Mouse (Mus musculus) hindbrain, embryonic 11.5 days (tissue): ENCODE results near the gene Rragd. TPM values are rescaled to one million over a fixed set of nuclear protein-coding genes. Genes with fewer than 3 reads are reported as not detected.

Experiments
- ATAC-seq: fragments of 200-750 bp; cut with Nextera tagmentation; 2 replicates; pipeline ENCODE4 v1.8.0; 2017; ENCODE audit warnings: mild to moderate bottlenecking, moderate TSS enrichment, moderate library complexity; ENCODE audit not compliant: low FRiP score
- DNase-seq: peaks from one replicate; pipeline ENCODE4 v3.0.0-alpha.2; 2015; ENCODE audit warnings: low spot score
- H3K27ac ChIP-seq: fragments of 300-500 bp; sonication (generic); 2 replicates; pipeline ENCODE4 v1.5.1; 2014; ENCODE audit warnings: mild to moderate bottlenecking, low read depth, low read length
- H3K27me3 ChIP-seq: fragments of 300-500 bp; sonication (generic); 2 replicates; pipeline ENCODE4 v1.6.1; 2014; ENCODE audit warnings: mild to moderate bottlenecking, low read length, moderate library complexity, mixed read lengths; ENCODE audit not compliant: control insufficient read depth, insufficient read depth
- H3K36me3 ChIP-seq: fragments of 300-500 bp; sonication (generic); 2 replicates; pipeline ENCODE4 v1.6.1; 2014; ENCODE audit warnings: mild to moderate bottlenecking, low read length, moderate library complexity, mixed read lengths; ENCODE audit not compliant: control insufficient read depth, insufficient read depth
- H3K4me1 ChIP-seq: fragments of 300-500 bp; sonication (generic); replicated peaks from 2 replicates; pipeline ENCODE4 v1.6.1; 2014; ENCODE audit warnings: low read length, mixed read lengths; ENCODE audit not compliant: control insufficient read depth, insufficient read depth
- H3K4me2 ChIP-seq: fragments of 300-500 bp; sonication (generic); replicated peaks from 2 replicates; pipeline ENCODE4 v1.6.1; 2014; ENCODE audit warnings: mild to moderate bottlenecking, low read depth, low read length
- H3K4me3 ChIP-seq: fragments of 300-500 bp; sonication (generic); 2 replicates; pipeline ENCODE4 v1.5.1; 2014; ENCODE audit warnings: low read depth, low read length
- H3K9ac ChIP-seq: fragments of 300-500 bp; sonication (generic); 2 replicates; pipeline ENCODE4 v1.6.1; 2014; ENCODE audit warnings: low read depth, low read length
- H3K9me3 ChIP-seq: fragments of 300-500 bp; sonication (generic); 2 replicates; pipeline ENCODE4 v1.6.1; 2016; ENCODE audit warnings: low read length; ENCODE audit not compliant: control insufficient read depth
- WGBS: fragments of 180-500 bp; shearing (Covaris S2); extraction: QIAGEN DNeasy Blood & Tissue Kit; methylation state at CpG from one replicate; pipeline ENCODE4 v1.1.7; 2014; 5-methylcytosine and 5-hydroxymethylcytosine counted together
- polyA plus RNA-seq: library from polyadenylated mRNA; unstranded; fragments of >200 nt; fragmentation: Nextera tagmentation; extraction: Ambion mirVana; gene quantifications from 2 replicates; pipeline ENCODE4 v1.2.1, GENCODE M21; 2014

Rragd gene
- polyA plus RNA-seq, 1 experiment from 2014 or later, result 53.5 TPM

DNA sequence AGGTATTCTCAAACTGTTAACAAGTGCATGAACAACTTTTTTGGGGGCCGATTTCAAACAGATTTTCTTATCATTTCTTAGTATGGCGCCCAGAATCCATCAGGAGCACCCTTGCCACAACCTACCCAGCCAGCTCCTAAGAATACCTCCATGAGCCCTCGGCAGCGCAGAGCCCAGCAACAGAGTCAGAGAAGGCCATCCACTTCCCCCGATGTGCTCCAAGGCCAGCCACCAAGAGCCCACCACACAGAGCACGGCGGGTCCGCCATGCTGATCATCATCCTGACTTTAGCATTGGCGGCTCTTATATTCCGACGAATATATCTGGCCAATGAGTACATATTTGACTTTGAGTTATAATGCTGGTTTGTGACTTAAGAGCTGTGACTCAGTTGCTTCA, 66.8 kb downstream of the Rragd start:
- ATAC-seq, result no peak
- Histone ChIP-seq H3K9me3 (no peaks in the 10 kb centered on the region), H3K36me3 (peaks cover 7% of the 10 kb centered on the region)

DNA sequence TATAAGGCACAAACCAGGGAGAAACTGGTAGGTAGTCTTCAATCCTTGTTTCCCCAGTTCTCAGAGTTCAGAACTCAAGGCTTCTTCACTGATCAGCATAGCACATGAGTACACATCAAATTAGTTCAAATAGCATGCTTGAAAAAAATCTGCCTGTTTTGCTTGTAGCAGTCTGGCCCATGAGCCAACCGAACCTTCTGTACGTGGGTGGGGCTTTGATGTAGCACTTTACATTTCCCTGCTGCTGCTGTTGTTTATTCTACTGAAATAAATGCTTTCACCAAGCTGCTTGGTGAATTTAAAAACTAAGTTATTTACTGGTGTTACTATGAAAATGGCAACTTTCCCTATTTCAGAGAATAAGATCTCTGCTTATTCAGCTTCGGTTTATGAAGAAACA, 69.2 kb downstream of the Rragd start:
- DNase-seq (no peak), ATAC-seq (no peak)
- Histone ChIP-seq H3K27me3 (no peaks in the 10 kb centered on the region), H3K9me3 (no peaks in the 10 kb centered on the region), H3K4me2 (no peak overlapping the region), H3K27ac (no peak overlapping the region), H3K9ac (no peak overlapping the region), H3K36me3 (peaks cover 4% of the 10 kb centered on the region; the same call in 1 of the 2 replicates), H3K4me1 (no peaks in the 10 kb centered on the region), H3K4me3 (no peak overlapping the region)
- 91% methylated on average over 3 of the region's 3 CpGs for WGBS

More for the DNA sequence above, 66.8 kb downstream of the Rragd start:
- Histone ChIP-seq H3K27me3 (no peaks in the 10 kb centered on the region), H3K4me2 (no peak overlapping the region), H3K4me1 (no peaks in the 10 kb centered on the region), H3K27ac (no peak overlapping the region), H3K4me3 (no peak overlapping the region), H3K9ac (no peak overlapping the region)
- DNase-seq, result no peak
- WGBS, result 96% methylated on average over 11 of the region's 11 CpGs

DNA sequence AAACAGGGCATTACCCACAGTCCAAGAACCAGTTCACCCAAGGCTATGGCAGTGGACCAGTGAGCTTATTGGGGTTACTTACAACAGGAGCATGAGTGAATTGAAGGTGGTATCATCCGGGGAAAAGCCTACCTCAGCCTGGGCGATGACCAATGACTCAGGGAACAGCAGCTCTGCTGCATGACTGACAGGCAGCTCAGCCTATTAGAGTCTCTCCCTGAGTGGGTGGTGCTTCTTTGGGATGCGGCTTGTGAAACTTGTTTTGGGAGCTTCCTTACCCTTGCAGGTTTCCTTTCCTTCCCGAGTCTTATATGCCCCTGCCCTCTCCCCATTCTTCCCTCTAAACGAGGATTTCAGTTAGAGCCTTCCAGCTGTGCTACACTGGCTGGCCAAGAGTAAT, 69.8 kb downstream of the Rragd start:
- no peak for ATAC-seq
- no peak overlapping the region for H3K4me2 ChIP-seq
- DNase-seq, result peak; percentile 19
- peaks cover 4% of the 10 kb centered on the region; the same call in 1 of the 2 replicates for H3K36me3 ChIP-seq
- no peak overlapping the region for H3K4me3 ChIP-seq
- H3K9ac ChIP-seq, result no peak overlapping the region
- H3K9me3 ChIP-seq, result no peaks in the 10 kb centered on the region
- H3K27ac ChIP-seq, result no peak overlapping the region
- WGBS, result 86% methylated on average over 5 of the region's 5 CpGs
- H3K4me1 ChIP-seq, result no peaks in the 10 kb centered on the region
- H3K27me3 ChIP-seq, result no peaks in the 10 kb centered on the region

DNA sequence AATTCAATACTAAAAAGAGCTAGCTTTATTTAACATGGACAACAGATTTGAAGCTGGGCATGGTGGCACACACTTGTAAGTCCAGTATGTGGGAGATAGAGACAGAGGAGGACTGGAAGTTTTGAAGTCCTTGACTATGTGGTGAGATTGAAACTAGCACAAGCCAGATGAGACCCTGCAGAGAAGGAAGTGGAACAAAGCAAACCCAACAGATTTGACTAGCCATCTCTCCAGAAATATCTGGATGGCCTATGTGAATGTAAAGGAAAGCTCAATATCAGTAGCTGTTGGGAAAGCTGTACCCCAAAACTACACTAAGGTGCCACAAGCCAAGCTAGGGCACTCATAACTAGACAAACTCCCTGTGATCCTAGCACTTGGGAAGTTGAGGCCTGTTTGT, 71.6 kb downstream of the Rragd start:
- no peak overlapping the region for H3K9ac ChIP-seq
- ATAC-seq, result no peak
- no peak overlapping the region for H3K27ac ChIP-seq
- H3K9me3 ChIP-seq, result no peaks in the 10 kb centered on the region
- DNase-seq, result no peak
- no peak overlapping the region for H3K4me3 ChIP-seq
- no peaks in the 10 kb centered on the region for H3K27me3 ChIP-seq
- no peaks in the 10 kb centered on the region for H3K4me1 ChIP-seq
- H3K36me3 ChIP-seq, result peaks cover 4% of the 10 kb centered on the region; the same call in 1 of the 2 replicates
- H3K4me2 ChIP-seq, result no peak overlapping the region

DNA sequence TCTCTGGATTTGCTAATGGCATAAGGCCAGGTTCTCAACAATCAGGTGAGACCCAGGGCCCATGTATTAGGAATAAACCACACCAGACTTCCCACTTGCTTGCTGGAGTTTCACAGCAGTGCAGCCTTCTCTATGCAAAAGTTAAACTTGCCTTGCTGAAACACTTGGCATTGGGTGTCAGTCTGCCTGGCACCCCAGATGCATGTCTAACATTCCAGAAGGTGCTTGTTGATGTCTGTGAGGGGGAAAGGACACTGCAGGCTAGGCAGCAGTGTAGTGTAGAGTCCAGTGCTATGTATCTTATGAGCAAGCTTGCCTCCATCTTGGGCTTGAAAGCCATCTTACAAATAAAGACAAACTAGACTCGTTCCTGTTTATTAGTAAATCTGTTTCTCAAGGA, 73.5 kb downstream of the Rragd start:
- Histone ChIP-seq H3K4me3 (no peak overlapping the region), H3K9ac (no peak overlapping the region), H3K27me3 (no peaks in the 10 kb centered on the region), H3K9me3 (no peaks in the 10 kb centered on the region), H3K4me2 (no peak overlapping the region), H3K36me3 (peaks cover 4% of the 10 kb centered on the region; the same call in 1 of the 2 replicates), H3K4me1 (no peaks in the 10 kb centered on the region), H3K27ac (no peak overlapping the region)
- ATAC-seq (no peak), DNase-seq (no peak)
- 90% methylated on average over 1 of the region's 1 CpGs for WGBS

DNA sequence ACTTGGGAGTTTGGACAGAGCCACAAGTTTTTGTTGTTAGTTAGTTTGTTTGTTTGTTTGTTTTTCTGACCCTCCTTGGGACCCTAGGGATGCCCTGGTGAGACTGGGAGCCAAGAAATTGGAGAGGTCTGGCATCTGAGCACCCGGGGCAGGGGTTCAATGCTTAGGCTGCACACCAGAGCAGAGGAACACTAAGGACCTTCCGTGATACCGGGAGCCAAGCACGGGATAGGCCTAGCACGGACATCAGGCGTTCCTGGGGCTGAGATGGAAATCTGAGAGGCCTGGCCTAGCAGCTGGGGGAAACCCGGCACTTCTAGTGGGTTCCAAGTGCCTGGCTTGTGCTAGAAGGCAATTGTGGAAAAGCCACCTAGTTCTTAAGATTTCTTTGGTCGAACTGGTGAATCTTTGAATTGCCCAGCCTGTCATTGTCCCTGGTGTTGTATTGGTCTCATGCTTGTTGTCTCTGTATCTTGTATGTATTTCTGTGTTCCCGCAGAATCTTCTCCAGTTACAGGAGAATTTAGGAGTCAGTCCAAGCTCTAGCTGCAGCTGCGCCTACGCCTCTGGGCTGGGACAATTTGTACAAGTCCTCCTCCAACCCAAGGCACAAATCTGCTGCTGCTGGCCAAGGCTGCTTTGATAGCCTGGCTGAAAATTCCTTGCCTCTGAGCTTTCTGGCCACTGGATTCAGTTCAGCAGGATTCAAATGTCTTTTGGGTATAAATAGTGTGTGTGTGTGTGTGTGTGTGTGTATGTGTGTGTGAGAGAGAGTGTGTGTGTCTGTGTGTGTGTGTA, 75.3 kb downstream of the Rragd start:
- Histone ChIP-seq H3K27me3 (no peaks in the 10 kb centered on the region), H3K9ac (no peak overlapping the region), H3K4me2 (no peak overlapping the region), H3K36me3 (no peaks in the 10 kb centered on the region), H3K4me3 (no peak overlapping the region), H3K27ac (no peak overlapping the region), H3K4me1 (no peaks in the 10 kb centered on the region), H3K9me3 (no peaks in the 10 kb centered on the region)
- ATAC-seq, result no peak
- no peak for DNase-seq
- WGBS, result 79% methylated on average over 11 of the region's 11 CpGs

DNA sequence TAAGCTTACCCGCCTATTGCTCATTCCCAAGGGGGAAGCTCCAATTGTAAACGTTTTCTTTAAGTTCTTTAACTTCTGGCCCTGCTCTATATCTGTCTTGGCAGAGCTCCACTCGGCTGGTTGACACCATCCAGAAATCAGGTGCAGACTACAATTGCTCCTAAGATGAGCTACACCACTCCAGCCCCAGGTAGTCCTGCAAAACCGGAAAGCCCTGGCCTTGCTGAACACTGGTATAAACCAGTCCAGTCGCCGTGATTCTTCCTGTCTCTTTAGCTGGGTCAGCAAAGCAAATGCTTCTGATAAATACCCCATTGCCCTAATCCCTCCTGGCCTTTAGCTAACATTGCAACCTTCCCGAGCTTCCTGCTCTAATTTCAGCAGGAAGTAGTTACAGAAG, 78.3 kb downstream of the Rragd start:
- DNase-seq (no peak), ATAC-seq (no peak)
- no peaks in the 10 kb centered on the region for H3K27me3 ChIP-seq
- H3K9me3 ChIP-seq, result no peaks in the 10 kb centered on the region
- no peaks in the 10 kb centered on the region for H3K36me3 ChIP-seq
- no peak overlapping the region for H3K4me2 ChIP-seq
- 60% methylated on average over 7 of the region's 7 CpGs for WGBS
- no peak overlapping the region for H3K9ac ChIP-seq
- H3K4me1 ChIP-seq, result no peaks in the 10 kb centered on the region
- no peak overlapping the region for H3K4me3 ChIP-seq
- H3K27ac ChIP-seq, result no peak overlapping the region

DNA sequence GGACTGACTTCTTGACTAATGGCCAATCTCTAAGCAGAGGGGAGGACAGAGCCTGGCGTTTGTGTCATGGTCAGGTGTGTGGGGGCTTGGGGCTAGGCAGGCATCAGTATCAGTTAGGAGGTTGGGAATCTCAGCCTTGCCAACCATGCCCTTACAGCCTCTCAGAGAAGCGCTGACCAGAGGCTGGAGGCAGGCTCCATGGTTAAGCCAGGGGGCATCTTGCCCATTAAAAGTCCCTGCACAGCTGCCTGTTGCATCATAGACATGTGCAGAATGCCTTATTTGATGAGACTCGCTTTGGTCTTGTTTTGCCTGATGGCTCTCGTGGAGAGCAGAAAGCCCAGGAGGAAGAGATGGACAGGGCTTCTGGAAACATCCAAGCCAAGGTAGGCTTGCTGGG, 80.1 kb downstream of the Rragd start, which contains the start of gene Gabrr2:
TSS of gene Gabrr2 (plus strand) at position 19 of the 400 bp plus-strand sequence.
- H3K4me3 ChIP-seq, result no peak within 1 kb of the TSS
- no peak within 1 kb of the TSS for H3K4me2 ChIP-seq
- ATAC-seq (no peak), DNase-seq (no peak)
- H3K9me3 ChIP-seq, result no peaks in the 10 kb centered on the region
- no peaks in the 10 kb centered on the region for H3K4me1 ChIP-seq
- no peak within 1 kb of the TSS for H3K27ac ChIP-seq
- WGBS, result 90% methylated on average over 4 of the region's 4 CpGs
- no peaks in the 10 kb centered on the region for H3K27me3 ChIP-seq
- no peak within 1 kb of the TSS for H3K9ac ChIP-seq
- H3K36me3 ChIP-seq, result no peaks in the 10 kb centered on the region

DNA sequence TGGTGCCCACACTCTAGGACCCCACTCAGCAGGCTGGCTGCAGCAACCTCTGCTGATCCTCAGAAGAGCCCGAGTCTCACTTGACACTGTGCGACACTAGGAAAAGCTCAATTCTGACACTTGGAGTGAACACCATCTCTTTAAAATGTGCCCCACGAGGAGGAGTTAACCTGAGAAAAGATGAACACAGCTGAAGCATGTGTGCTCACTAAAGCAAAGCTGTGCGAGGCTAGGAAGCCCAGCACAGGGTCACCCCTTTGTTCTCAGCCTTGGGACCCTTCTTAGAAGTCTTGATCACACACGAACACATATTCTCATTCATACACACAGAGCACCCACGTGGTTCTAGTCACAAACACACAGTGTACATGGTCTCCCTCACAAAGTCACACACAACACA, 82.1 kb downstream of the Rragd start:
- no peak overlapping the region for H3K27ac ChIP-seq
- ATAC-seq (no peak), DNase-seq (no peak)
- H3K9me3 ChIP-seq, result no peaks in the 10 kb centered on the region
- H3K36me3 ChIP-seq, result no peaks in the 10 kb centered on the region
- no peaks in the 10 kb centered on the region for H3K27me3 ChIP-seq
- H3K4me1 ChIP-seq, result no peaks in the 10 kb centered on the region
- no peak overlapping the region for H3K4me3 ChIP-seq
- no peak overlapping the region for H3K9ac ChIP-seq
- 78% methylated on average over 6 of the region's 6 CpGs for WGBS
- H3K4me2 ChIP-seq, result no peak overlapping the region
